Mouse (Mus musculus) spleen, adult 2 months (tissue): ENCODE results near the gene Entpd1.
A peak's percentile ranks its signal among the peaks of the same experiment; 100 is the strongest.

Source experiments
- CTCF ChIP-seq: fragments of 200-500 bp; IDR thresholded peaks from 2 replicates; pipeline ENCODE4 v1.5.1; 2011; ENCODE audit warnings: mild to moderate bottlenecking, inconsistent platforms; ENCODE audit not compliant: insufficient read depth, insufficient read length, insufficient replicate concordance; ENCODE audit errors: extremely low read depth
- POLR2A ChIP-seq: fragments of 200-500 bp; IDR thresholded peaks from 2 replicates; pipeline ENCODE4 v1.6.1; 2011; ENCODE audit warnings: low read depth, low read length, inconsistent platforms

DNA sequence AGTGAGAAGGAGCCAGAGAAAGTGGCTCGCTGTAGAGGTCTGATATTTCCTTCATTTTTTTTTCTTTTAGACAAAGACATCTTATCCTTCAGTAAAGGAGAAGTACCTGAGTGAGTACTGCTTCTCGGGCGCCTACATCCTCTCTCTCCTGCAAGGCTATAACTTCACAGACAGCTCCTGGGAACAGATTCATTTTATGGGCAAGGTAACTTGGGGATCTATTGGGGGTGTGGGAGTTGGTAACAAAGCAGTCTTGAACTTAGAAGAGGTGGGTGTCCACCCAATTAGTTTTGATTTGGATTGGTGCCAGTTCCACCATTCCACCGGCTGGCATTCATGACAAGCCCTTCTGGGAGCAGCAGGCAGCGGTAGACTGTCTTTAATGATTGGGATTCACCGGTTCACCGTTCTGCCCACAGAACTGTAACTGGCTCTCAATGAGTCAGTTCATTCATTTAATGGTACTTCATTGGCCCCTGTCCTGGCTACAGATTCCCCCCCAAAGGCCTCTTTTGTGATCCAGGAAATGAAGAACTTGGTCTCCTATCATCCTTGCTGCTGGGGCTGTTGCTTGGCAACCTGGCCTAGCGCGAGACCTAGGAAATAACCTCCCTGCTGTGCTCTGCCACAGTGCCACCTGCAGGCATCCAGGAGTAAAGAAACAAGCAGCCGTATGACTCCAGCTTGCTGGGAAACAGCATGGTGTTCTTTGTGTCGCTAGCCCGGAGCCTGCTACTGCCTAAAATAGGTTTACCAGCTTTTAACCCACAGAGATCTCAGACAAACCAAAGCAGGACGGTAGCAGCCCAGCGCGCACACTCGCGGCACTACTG, 124.7 kb downstream of the Entpd1 start:
- TF ChIP-seq POLR2A: no peak
- TF ChIP-seq CTCF: peak; percentile 61; the same call in 1 of the 2 replicates
